Mouse (Mus musculus): Measurements from ENCODE around the gene Clec2d. TPM values are rescaled to one million over a fixed set of nuclear protein-coding genes. Genes with fewer than 3 reads are reported as not detected.
"Not testable (repeated sequence)": the region's sequence is repeated elsewhere in the genome, so short reads cannot be mapped to it uniquely, and the experiment has no call there.

Gene Clec2d
- 2.9 and 3.1 TPM in 2 replicates for polyA plus RNA-seq (2015; fragmentation: Nextera tagmentation; extraction: Ambion mirVana)

- DNase-seq (ENCODE audit: low spot score) = peak; percentile 93
These were observed at the start of gene Clec2d for GRCm38 (mm10) chr6:129180403-129181169. Gene Clec2d (plus strand): TSS chr6:129180615.

DNA sequence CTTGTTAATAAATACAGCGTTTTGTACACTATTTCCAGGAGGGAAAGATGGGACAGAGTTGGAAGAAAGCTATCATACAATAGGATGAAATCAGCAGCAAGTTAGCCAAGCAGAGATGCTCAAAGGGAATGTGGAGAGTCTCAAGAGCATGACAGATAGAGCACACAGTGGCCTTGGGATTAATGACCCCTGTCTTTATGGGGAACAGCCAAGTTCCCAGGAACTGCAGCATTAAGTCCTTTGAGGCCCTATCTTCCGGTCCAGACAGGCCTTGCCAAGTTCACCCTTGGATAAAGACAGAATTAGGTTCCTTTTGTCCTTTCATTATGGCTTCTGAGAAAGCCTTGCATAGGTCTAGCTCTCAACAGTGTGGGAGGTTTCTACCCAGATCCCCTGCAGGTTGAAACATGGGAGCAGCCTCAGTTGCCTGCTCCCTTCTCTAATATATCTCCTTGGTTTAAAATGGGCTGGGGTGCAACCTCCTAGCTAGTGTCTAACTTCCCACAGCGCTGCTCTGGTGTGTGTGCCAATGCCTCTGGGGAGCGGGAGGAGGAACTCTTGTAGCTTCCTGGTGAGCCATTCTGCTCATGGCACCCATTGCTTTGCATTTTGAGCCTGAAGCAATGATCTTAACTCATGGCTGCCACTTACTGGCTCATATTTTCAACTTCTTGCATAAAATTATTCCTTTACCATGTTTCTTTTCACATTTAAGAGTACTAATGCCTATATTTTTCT is 47.6 kb upstream of the Clec2d start:
- DNase-seq (ENCODE audit: low spot score) = no peak

- no peak for DNase-seq (ENCODE audit: low spot score)
These were observed 33.6 kb upstream of the Clec2d start for GRCm38 (mm10) chr6:129146812-129147211.

- DNase-seq (ENCODE audit: low spot score) = no peak
These were observed 20.3 kb upstream of the Clec2d start for GRCm38 (mm10) chr6:129160103-129160502.

DNA sequence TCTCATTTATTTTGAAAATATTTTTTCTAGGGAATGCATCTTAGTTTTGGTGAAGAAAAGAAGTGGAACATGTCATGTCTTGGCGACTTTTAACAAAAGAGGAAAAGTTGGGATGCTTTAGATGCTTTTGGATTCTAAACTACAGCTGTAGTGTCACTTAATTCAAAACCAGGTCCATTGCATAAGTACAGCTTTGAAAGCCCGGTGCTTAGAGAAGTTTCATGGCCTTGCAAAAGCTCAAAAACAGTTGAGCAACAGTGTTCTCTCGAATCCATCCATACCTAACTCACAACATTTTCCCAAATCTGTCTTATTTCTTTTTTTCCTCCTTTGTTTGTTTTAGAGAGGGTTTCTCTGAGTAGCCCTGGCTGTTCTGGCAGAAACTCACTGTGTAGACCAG is 19.3 kb upstream of the Clec2d start:
- DNase-seq (ENCODE audit: low spot score) = no peak

GRCm38 (mm10) chr6:129161951-129162350 is 18.5 kb upstream of the Clec2d start:
- no peak for DNase-seq (ENCODE audit: low spot score)

DNA sequence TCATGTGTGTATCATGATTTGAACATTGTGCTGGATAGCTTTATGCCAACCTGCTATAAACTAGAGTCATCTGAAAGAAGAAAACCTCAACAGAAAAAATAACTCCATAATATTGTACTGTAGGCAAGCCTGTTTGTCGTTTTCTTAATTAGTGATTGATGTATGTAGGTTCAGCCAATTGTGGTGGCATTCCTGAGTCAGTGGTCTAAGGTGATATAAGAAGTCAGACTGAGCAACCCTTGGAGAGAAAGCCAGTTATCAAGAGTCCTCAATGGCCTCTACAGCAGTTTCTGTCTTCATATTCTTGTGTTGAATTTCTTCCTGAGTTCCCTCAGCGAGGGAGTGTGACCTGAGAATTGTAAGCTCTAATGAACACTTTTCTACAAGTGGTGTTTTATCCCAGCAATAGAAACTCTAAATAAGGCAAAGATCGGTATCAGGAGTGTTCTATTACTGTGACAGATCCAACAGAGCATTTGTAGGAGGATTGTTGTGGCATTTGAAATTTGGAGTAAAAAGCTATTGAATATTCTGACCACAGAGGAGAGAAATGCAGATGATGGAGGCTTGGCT is 17.7 kb upstream of the Clec2d start:
- no peak for DNase-seq (ENCODE audit: low spot score)

DNA sequence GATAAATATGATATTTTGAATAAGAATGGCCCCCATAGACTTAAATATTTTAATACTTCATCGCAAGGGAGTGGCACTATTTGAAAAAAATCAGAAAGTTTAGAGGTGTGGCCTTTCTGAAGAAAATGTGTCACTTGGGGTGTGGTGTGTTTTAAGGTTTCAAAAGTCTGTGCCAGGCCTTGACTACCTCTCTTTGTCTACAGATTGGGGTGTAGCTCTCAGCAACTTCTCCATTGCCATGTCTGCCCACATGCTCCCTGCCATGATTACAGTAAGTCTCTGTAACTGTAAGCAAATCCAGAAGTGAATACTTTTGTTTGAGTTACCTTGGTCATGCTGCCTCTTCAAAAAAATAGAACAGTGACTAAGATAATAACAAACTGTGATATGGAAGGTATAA is 16.8 kb upstream of the Clec2d start:
- no peak for DNase-seq (ENCODE audit: low spot score)

DNA sequence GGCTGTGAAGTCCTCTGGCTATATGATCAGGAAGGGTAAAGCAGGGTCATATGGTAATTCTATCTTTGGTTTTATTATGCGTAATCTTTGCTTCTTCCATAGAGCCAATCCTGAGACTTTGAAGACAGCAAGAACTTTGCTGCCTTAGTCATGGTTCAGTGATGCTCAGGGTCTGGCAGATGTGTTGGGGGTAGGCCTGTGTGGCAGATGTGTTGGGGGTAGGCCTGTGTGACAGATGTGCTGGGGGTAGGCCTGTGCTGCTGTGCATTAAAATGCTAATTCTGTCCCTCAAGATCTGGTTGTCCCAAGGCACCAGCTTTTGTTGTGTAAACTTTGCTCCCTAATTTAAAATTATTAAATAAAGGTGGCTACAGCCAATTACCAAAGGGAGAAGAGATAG is 9.5 kb upstream of the Clec2d start:
- no peak for DNase-seq (ENCODE audit: low spot score)

DNA sequence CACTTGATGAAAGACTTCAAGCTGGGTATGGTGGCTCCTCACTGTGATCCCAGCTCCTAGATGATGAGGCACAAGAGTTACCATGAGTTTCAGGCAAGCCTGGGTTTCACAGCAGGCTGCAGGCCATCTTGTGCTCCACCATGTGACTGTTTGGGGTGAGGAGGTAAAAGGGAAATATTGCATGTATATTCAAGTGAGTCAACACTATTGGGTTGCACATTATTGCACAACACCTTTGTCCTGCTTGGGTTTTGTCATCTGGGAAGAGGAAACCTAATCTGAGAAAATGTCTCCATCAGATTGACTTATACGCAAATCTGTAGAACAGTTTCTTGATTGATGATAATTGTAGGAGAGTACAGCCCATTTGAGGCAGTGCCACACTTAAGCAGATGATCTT is 8.7 kb upstream of the Clec2d start:
- no peak for DNase-seq (ENCODE audit: low spot score)

- DNase-seq (ENCODE audit: low spot score) = no peak
These were observed 5.6 kb upstream of the Clec2d start for GRCm38 (mm10) chr6:129174836-129175235.

- no peak for DNase-seq (ENCODE audit: low spot score)
These were observed 4.8 kb upstream of the Clec2d start for GRCm38 (mm10) chr6:129175612-129176011.

GRCm38 (mm10) chr6:129176621-129177020 is 3.8 kb upstream of the Clec2d start:
- no peak for DNase-seq (ENCODE audit: low spot score)

GRCm38 (mm10) chr6:129179281-129179680 is 1.1 kb upstream of the Clec2d start:
- no peak for DNase-seq (ENCODE audit: low spot score)

- DNase-seq (ENCODE audit: low spot score) = not testable (repeated sequence)
These were observed 584 bp upstream of the Clec2d start for GRCm38 (mm10) chr6:129179831-129180230.

DNA sequence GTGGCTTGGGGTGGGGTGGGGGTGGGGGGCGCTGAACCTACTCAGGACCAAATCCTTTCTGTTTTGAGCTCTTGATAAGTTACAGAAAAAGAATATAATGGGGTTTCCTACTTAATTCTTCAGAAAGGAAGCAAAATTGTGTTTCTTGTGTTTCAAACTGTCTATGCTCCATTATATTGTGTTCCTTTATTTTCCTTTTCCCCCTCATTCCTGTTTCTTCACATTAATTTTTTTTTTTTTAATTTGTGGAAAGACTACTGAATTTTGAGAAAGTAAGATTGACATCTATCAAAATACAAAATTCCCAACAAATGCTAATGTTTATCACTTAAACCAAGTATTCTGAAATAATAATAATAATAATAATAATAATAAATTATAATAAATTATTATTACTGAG is 834 bp downstream of the Clec2d start:
- no peak for DNase-seq (ENCODE audit: low spot score)

DNA sequence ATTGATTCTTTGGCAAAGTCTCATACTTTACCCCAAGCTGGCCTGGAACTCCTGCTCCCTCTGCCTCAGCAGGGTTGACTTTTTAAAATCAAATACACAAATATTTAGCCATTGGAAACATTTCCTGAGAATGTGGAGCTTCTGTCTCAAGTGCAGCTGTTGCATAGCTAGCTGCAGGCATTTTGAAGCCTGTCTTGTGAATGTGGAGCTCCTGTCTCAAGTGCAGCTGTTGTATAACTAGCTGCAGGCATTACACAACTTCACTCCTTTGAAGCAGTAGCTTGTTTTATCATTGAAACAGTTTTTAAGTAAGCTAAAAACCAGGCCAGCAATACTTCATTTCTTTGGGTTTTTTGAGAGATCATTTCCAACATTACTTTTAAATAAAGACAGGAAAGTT is 1.3 kb downstream of the Clec2d start:
- DNase-seq (ENCODE audit: low spot score) = peak; percentile 70

GRCm38 (mm10) chr6:129182518-129182917 is 2.1 kb downstream of the Clec2d start:
- DNase-seq (ENCODE audit: low spot score) = no peak

- DNase-seq (ENCODE audit: low spot score) = not testable (repeated sequence)
These were observed 3.6 kb downstream of the Clec2d start for GRCm38 (mm10) chr6:129184001-129184400.

- DNase-seq (ENCODE audit: low spot score) = no peak
These were observed 4.4 kb downstream of the Clec2d start for GRCm38 (mm10) chr6:129184788-129185187.

DNA sequence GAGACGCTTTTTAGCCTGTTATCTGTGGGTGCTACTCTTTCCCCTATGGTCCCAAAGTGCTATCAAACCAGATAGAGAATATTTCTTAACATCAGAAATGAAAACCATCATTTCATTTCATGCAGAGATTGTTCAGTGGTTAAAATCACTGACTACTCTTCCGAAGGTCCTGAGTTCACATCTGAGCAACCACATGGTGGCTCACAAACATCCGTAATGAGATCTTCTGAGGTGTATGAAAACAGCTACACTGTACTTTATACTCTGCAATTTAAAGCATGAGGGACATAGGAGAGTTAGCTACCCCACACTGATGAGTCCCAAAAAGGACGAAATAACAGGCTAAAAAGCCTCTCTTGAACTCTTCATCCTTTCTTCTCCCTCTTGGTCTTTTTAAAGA is 5.6 kb downstream of the Clec2d start:
- no peak for DNase-seq (ENCODE audit: low spot score)

DNA sequence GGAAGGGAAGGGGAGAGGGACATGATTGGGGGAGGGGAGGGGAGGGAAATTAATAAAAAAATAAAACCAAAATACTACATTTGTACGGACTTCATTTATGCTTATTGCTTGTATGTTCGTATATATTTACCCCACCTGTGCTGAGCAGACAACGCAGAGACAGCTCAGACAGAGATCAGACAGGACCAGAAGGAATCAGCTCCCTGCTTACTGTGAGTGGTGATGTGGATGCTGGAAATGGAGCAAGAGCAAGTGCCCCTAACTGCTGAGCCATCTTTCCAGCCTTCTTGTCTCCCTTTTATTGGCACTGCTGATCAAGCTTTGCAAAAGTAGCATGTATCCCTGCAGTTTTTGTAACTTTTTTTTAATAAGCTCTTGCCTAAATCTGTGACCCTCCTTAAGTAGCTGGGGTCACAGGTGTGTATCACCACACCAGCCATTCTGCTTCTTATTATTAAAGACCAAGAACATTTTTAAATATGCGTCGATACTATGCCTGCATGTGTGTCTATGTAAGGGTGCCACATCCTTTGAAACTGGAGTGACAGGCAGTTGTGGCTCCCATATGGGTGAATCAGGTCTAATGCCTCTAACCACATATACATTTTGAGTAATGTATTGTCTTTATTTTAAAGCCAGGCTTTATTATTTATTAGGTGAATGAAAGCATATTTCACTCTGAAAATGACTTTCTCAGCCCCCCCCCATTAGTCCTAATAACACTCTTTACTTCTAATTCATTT is 6.2 kb downstream of the Clec2d start:
- no peak for DNase-seq (ENCODE audit: low spot score)
